Mouse (Mus musculus): Measurements from ENCODE around the gene Sub1. TPM values are rescaled to one million over a fixed set of nuclear protein-coding genes. Genes with fewer than 3 reads are reported as not detected.

Sub1 gene
- polyA plus RNA-seq, 1 experiment from 2014 or later, result 697 TPM

DNA sequence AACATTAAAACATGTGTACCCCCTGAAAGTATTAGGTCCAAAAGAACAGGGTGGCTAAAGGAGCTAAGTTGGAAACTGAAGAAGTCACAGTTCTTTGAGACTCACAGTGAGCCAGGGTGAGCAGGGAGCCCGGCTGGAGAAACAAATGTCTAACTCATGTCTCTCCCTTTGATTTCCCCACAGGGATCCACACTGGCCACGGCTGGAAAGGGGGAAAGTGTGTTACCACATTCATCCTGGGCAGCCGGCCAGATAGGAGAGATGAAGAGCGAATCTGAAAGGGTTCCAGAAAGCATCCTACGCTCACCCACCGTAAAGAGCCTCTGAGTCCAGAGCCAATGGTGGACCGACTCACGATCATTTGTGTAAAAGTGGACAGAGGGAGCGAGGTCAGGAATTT, 20.9 kb downstream of the Sub1 start:
- DNase-seq (ENCODE audit: low spot score), result no peak
- Histone ChIP-seq H3K27me3 (ENCODE audit: insufficient read depth, poor library complexity, severe bottlenecking) (no peaks in the 10 kb centered on the region), H3K4me1 (replicated peaks) (no peaks in the 10 kb centered on the region), H3K36me3 (peaks cover 38% of the 10 kb centered on the region), H3K9me3 (no peaks in the 10 kb centered on the region), H3K27ac (no peak overlapping the region), H3K4me3 (no peak overlapping the region)
- 93% methylated on average over 9 of the region's 9 CpGs for WGBS

GRCm38 (mm10) chr15:11971854-11972420, 24.8 kb downstream of the Sub1 start:
- no peak overlapping the region for H3K27ac ChIP-seq
- 29% methylated on average over 13 of the region's 13 CpGs for WGBS
- peak; percentile 74 for DNase-seq (ENCODE audit: low spot score)
- H3K4me3 ChIP-seq, result no peak overlapping the region
- H3K9me3 ChIP-seq, result no peaks in the 10 kb centered on the region
- no peaks in the 10 kb centered on the region for H3K27me3 ChIP-seq (ENCODE audit: insufficient read depth, poor library complexity, severe bottlenecking)
- H3K36me3 ChIP-seq, result peaks cover 8% of the 10 kb centered on the region; the same call in 1 of the 2 replicates
- H3K4me1 ChIP-seq (replicated peaks), result no peaks in the 10 kb centered on the region

DNA sequence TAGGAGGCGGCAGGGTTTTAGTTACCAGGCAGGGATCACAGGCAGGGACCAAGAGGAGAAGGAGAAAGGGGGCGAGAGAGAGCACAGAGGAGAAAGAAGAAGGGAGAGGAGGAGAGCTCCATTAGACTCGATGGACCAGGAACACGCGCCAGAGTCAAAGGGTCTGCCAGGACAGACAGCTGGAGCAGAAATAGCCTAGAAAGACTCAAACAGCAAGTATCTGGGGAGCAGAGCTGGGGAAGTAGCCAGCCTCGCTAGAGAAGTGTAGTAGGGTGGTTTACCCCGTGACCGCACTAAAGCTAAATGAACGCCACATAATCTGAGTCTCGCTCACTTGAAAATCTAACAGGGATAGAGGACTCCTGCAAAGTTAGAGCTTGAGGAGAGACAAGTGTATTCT, 26.2 kb downstream of the Sub1 start:
- Histone ChIP-seq H3K4me1 (replicated peaks) (no peaks in the 10 kb centered on the region), H3K36me3 (peaks cover 3% of the 10 kb centered on the region; the same call in 1 of the 2 replicates), H3K27ac (no peak overlapping the region), H3K9me3 (no peaks in the 10 kb centered on the region), H3K4me3 (no peak overlapping the region), H3K27me3 (ENCODE audit: insufficient read depth, poor library complexity, severe bottlenecking) (no peaks in the 10 kb centered on the region)
- 84% methylated on average over 10 of the region's 10 CpGs for WGBS
- DNase-seq (ENCODE audit: low spot score), result no peak

- no peaks in the 10 kb centered on the region for H3K36me3 ChIP-seq
- 90% methylated on average over 9 of the region's 9 CpGs for WGBS
- H3K27me3 ChIP-seq (ENCODE audit: insufficient read depth, poor library complexity, severe bottlenecking), result no peaks in the 10 kb centered on the region
- H3K4me3 ChIP-seq, result no peak overlapping the region
- H3K4me1 ChIP-seq (replicated peaks), result no peaks in the 10 kb centered on the region
- no peak overlapping the region for H3K27ac ChIP-seq
- H3K9me3 ChIP-seq, result no peaks in the 10 kb centered on the region
- DNase-seq (ENCODE audit: low spot score), result no peak
Measured at GRCm38 (mm10) chr15:11968851-11969250, 27.9 kb downstream of the Sub1 start.

DNA sequence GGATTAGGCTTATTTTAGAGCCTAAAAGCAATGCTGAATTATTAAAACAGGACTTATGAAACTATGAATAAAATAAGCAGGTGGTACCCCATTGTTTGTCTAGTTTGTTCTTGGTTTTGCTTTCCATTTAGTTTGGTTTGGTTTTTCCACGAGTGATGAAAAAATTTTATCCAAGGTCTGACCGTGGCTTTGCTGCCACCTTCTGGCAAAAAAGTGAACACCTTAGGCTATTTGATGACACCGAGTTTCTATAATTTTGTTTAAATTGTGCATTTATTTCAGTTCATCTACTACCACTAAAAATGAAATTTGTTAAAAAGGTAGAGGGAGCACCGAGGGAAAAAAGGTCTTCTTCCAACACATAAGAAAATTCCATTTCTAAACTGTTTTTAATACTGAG, 30.4 kb downstream of the Sub1 start:
- WGBS, result 14% methylated on average over 4 of the region's 4 CpGs

DNA sequence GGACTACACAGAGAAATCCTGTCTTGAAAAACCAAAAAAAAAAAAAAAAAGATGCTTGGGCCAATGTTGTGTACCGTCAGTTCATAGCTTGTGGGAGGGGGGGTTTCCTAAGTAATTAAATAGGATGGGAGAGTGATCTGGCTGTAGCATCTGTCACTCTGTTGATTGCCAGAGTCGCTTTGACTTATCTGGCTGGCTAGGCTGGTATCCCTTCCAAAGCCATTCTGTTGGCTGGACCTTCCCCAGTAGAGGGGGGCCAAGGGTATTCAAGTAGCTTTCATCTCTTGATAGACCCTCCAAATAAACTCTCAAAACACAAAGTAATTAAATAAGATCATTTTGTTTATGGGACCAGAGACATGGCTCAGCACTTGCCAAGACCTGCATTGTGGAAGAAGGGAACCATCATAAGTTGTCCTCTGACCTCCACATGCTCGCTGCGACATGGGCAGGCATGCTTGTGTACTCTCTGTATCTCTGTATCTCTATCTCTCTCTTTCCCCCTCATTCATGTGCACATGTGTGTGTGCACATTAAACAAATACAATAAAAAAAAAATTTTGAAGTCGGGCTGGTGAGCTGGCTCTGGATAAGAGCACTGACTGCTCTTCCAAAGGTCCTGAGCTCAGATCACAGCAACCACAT, 31.5 kb downstream of the Sub1 start:
- DNase-seq (ENCODE audit: low spot score), result no peak
- WGBS, result 85% methylated on average over 5 of the region's 5 CpGs
- H3K4me1 ChIP-seq (replicated peaks), result no peaks in the 10 kb centered on the region
- H3K4me3 ChIP-seq, result no peak overlapping the region
- no peaks in the 10 kb centered on the region for H3K27me3 ChIP-seq (ENCODE audit: insufficient read depth, poor library complexity, severe bottlenecking)
- H3K27ac ChIP-seq, result no peak overlapping the region
- H3K36me3 ChIP-seq, result no peaks in the 10 kb centered on the region
- H3K9me3 ChIP-seq, result no peaks in the 10 kb centered on the region

More for the DNA sequence above, 30.4 kb downstream of the Sub1 start:
- no peak overlapping the region for H3K4me3 ChIP-seq
- no peaks in the 10 kb centered on the region for H3K36me3 ChIP-seq
- DNase-seq (ENCODE audit: low spot score), result peak; percentile 25
- no peaks in the 10 kb centered on the region for H3K4me1 ChIP-seq (replicated peaks)
- H3K27ac ChIP-seq, result no peak overlapping the region
- H3K27me3 ChIP-seq (ENCODE audit: insufficient read depth, poor library complexity, severe bottlenecking), result no peaks in the 10 kb centered on the region
- no peaks in the 10 kb centered on the region for H3K9me3 ChIP-seq

GRCm38 (mm10) chr15:11963791-11964525, 32.8 kb downstream of the Sub1 start:
- Histone ChIP-seq H3K4me1 (replicated peaks) (no peaks in the 10 kb centered on the region), H3K4me3 (no peak overlapping the region), H3K27ac (no peak overlapping the region), H3K27me3 (ENCODE audit: insufficient read depth, poor library complexity, severe bottlenecking) (no peaks in the 10 kb centered on the region), H3K36me3 (no peaks in the 10 kb centered on the region), H3K9me3 (no peaks in the 10 kb centered on the region)
- DNase-seq (ENCODE audit: low spot score), result no peak
- WGBS, result 92% methylated on average over 11 of the region's 11 CpGs

DNA sequence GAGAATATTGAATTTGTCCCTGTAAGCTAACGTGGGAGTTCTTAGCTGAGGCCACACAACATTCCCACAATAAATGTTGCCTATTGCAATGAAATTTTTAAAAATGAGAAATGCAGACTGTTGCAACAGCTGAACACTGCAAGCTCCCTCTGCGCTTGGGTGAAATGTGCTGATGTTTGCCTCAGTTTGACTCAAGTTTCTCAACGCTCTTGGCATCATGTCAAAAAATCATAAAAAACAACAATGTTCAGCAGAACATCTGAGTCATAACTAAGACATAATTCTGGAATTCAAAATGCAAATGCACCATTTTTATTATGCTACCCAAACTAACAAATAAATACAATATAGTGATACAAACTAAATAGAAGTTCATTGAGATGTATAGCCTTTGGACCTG, 37.1 kb downstream of the Sub1 start:
- Histone ChIP-seq H3K4me1 (replicated peaks) (no peaks in the 10 kb centered on the region), H3K36me3 (no peaks in the 10 kb centered on the region), H3K27ac (no peak overlapping the region), H3K27me3 (ENCODE audit: insufficient read depth, poor library complexity, severe bottlenecking) (no peaks in the 10 kb centered on the region), H3K9me3 (no peaks in the 10 kb centered on the region), H3K4me3 (no peak overlapping the region)
- no peak for DNase-seq (ENCODE audit: low spot score)
- WGBS, result 92% methylated on average over 3 of the region's 3 CpGs

- no peaks in the 10 kb centered on the region for H3K36me3 ChIP-seq
- WGBS, result 89% methylated on average over 7 of the region's 7 CpGs
- no peak for DNase-seq (ENCODE audit: low spot score)
- no peak overlapping the region for H3K4me3 ChIP-seq
- no peaks in the 10 kb centered on the region for H3K9me3 ChIP-seq
- no peaks in the 10 kb centered on the region for H3K4me1 ChIP-seq (replicated peaks)
- no peaks in the 10 kb centered on the region for H3K27me3 ChIP-seq (ENCODE audit: insufficient read depth, poor library complexity, severe bottlenecking)
- no peak overlapping the region for H3K27ac ChIP-seq
Measured at GRCm38 (mm10) chr15:11956129-11956528, 40.7 kb downstream of the Sub1 start.

DNA sequence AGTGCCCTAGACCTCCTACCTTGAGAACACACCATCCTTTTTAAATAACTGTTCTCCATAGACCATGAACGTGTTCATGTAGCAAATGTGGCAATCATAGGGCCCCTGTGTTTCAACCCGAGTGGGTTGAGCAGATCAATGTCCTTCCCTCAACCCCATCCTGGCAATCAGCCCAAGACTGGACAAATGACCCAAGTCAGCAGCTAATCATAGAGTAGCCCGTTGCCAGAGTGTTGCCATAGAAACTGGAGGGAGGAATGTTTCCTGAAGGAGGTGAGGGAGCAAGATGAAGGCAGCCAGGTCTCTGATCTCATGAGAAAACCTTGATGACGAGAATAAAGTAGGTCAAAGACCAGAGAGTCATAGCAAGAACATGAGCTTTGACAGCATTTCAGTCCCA, 42.6 kb downstream of the Sub1 start:
- no peak overlapping the region for H3K4me3 ChIP-seq
- H3K27me3 ChIP-seq (ENCODE audit: insufficient read depth, poor library complexity, severe bottlenecking), result no peaks in the 10 kb centered on the region
- no peak for DNase-seq (ENCODE audit: low spot score)
- WGBS, result 65% methylated on average over 4 of the region's 4 CpGs
- H3K27ac ChIP-seq, result no peak overlapping the region
- no peaks in the 10 kb centered on the region for H3K36me3 ChIP-seq
- H3K9me3 ChIP-seq, result no peaks in the 10 kb centered on the region
- H3K4me1 ChIP-seq (replicated peaks), result no peaks in the 10 kb centered on the region

DNA sequence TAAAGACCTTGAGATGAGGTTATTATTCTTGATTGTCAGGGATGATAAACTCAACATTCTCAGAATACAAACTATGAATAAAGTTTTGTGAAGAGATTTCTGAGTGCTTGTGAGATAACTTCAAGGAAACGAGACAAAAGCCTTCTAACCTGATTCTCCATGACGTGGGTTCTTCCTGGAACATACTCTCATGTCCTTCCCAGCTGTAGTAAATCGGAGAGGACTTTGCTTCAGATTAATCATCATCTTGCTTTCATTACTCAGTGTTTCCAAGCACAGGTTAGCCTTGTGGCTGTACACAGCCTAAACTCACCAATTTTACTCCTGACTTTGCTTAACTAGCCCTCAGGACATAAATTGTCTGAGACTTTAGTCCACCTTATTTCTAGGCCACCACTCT, 44.6 kb downstream of the Sub1 start:
- Histone ChIP-seq H3K4me1 (replicated peaks) (no peaks in the 10 kb centered on the region), H3K9me3 (no peaks in the 10 kb centered on the region), H3K4me3 (no peak overlapping the region), H3K36me3 (no peaks in the 10 kb centered on the region), H3K27me3 (ENCODE audit: insufficient read depth, poor library complexity, severe bottlenecking) (no peaks in the 10 kb centered on the region), H3K27ac (no peak overlapping the region)
- DNase-seq (ENCODE audit: low spot score), result no peak
- whole genome bisulfite sequencing, result 82% methylated on average over 3 of the region's 3 CpGs

DNA sequence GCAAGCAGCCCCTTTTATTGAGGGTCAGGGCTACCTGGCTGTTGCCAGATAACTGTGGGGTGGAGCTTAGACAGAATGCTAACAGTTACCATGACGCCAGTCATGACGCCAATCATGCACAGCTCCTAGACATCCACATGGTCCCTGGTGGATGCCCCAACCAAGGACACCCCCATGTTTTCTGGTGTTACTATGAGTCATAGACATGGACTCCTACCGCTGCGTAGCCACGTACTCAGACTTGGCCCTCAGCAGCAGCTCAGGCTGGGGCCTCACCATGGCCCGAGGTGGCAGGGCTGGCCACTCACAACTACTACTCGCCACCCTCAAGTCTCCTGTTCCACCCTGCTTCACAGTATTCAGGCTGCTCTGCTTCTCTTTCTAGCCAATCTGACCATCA, 45.6 kb downstream of the Sub1 start:
- H3K27me3 ChIP-seq (ENCODE audit: insufficient read depth, poor library complexity, severe bottlenecking), result no peaks in the 10 kb centered on the region
- no peaks in the 10 kb centered on the region for H3K36me3 ChIP-seq
- WGBS, result 94% methylated on average over 7 of the region's 7 CpGs
- DNase-seq (ENCODE audit: low spot score), result no peak
- no peak overlapping the region for H3K27ac ChIP-seq
- no peaks in the 10 kb centered on the region for H3K9me3 ChIP-seq
- H3K4me3 ChIP-seq, result no peak overlapping the region
- no peaks in the 10 kb centered on the region for H3K4me1 ChIP-seq (replicated peaks)

DNA sequence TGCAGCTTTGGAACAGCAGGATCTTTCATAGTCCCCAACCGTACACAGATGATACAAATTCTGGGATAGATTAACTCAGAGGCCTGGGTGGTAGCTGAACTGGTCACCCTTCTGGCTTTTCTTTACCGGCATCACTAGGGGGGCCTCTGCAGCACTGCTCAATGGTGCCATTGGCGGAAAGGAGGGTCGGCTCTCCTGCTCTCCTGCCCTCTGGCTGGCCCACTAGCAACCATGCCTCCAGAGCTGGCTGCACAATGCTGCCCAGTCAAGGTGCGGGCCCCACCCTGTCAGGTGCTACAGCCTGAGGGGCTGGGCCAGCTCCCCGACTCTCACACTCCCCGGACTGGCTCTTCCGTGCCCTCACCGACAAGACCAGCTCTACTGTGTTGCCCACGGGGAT, 46.6 kb downstream of the Sub1 start:
- Histone ChIP-seq H3K9me3 (no peaks in the 10 kb centered on the region), H3K4me1 (replicated peaks) (no peaks in the 10 kb centered on the region), H3K27me3 (ENCODE audit: insufficient read depth, poor library complexity, severe bottlenecking) (no peaks in the 10 kb centered on the region), H3K36me3 (no peaks in the 10 kb centered on the region), H3K4me3 (no peak overlapping the region), H3K27ac (no peak overlapping the region)
- no peak for DNase-seq (ENCODE audit: low spot score)
- WGBS, result 93% methylated on average over 10 of the region's 10 CpGs
